Mouse (Mus musculus): ENCODE measurements at regions not wholly inside any gene's neighbourhood (a gene's known extent, or its start where the extent isn't known, plus 50 kb on each side); places are given as distances from the start of the nearest gene placed in this dataset.
"Not testable (repeated sequence)": the region's sequence is repeated elsewhere in the genome, so short reads cannot be mapped to it uniquely, and the experiment has no call there.

DNA sequence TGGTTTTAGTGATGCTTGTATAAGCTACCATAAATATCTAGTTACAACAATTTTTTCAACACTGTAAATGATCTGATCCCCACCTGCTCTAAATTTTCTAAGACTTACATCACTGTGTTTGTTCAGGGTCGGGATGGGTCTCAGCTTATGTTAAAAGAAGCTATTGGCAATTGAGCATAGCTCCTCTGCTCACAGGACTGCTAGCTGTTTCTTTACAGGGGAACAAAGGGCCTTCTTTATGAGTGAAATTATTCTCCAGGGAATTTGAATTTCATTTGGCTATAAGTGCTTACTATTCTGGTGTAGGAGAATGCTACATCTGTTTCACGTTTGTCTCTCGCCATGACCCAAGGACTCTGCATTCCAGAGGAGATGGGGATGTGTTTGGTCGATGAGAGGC is 255.6 kb upstream of the Ccdc54 start:
- DNase-seq = no peak

DNA sequence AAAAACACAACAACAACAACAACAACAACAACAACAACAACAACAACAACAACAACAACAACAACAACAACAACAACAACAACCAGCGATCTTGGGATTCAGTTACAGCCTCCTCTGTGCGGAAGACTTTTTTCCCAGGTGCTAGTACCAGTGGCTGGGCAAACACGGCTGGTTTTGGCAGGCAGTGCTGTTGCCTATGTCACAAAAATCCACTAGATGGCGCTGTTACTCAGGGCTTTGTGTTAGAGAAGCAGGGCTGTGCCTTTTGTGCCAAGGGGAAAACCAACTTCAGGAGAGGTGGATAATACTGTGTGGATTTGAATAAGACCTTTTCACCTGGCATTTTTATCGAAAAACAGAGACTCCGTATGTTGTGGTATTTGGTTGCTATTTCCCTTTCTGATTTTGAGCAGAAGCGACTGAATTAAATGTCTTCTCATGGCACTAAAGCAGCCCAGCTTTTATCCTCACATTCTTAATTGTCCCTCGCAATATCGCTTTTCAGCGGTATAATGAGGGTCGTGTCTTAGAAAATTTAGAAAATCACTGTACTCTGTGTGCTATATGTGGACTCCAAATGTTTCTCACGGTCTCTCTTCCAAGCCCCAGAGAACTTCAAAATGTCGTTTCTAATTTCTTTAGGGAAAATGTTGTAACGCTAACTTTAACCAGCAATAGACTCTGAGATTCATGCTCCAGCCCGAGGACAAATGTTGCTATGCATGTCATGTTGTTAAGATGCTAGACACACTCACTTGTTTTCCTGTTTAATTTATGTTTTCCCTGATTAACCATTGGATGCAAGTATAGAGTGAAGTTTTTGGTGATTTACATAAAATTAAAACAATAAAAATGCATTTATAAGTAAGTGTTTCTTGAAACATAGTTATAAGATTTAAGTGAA is 251.0 kb upstream of the Ccdc54 start:
- peak; percentile 24 to 31 for DNase-seq

DNA sequence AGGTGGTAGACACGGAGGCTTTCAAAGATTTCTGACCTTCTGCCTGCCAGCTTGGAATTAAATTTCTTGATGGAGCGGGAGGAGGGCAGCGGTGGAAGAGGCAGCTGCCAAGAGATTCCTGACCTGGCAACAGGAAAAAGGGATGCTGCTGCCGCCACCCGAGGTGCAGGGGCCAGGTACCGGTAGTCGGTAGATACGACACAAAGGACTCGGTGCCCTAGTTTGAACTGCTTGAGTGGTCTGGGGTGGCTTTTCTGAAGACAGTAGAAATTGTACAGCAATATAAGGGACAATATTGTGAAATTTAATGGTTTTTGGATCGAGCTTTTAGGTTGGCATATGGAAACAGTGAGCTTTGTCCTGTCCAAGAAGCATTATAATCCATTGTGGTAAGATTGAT is 250.3 kb upstream of the Ccdc54 start:
- no peak for DNase-seq

DNA sequence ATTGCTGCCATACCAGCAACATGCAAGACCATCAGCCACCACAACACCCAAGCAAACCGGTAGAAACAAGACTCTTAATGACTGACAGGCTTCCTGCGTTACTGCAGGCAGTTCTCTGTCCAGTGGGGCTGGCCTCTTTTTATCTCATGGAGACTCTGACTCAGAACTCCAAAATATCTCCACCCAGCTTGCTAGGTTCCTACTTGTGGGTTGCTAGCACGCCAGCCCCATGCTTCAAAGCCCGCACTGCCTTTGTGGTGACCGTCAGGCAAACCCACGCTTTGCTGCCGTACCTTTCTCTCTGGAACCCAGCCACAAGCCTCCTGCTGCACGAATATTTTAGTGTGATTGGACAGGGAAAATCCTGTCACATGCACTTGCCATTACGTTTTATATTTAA is 248.7 kb upstream of the Ccdc54 start:
- DNase-seq = no peak

DNA sequence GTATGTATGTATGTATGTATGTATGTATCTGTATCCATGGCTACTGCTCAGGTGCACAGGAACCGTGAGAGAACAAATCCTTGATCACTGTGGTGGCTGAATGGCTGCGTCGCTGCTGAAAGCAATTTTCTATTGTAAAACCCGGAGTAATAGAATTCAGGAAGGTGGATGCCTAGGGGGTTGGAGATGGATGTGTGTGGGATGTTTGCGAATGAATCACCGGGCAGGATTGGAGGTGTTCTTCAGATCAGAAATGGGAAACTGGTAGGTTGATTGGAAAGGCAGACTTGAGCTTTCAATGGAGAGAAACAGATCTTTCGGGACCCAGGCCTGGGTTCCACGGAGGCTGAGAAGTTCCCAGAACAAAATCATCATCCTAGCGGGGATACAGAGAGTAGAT is 246.5 kb upstream of the Ccdc54 start:
- DNase-seq = no peak

DNA sequence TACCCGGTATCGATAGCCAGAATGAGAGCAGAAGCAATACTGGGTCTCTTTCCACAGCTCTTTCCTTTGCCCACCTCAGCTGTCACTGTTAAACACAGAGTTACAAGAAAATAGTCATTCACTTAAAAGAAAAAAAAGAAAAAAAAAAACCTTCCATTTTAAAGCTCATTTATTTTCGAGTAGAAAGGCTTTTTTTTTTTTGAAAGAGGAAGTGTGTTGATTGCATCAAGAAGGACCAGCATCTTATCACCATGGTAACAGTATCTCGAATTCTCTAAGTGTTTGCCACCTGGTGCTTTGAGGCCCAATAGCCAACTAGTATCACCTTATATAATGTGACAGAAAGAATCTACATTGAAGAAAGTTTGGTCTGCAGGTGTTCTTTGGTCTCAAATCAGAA is 245.5 kb upstream of the Ccdc54 start:
- no peak for DNase-seq

DNA sequence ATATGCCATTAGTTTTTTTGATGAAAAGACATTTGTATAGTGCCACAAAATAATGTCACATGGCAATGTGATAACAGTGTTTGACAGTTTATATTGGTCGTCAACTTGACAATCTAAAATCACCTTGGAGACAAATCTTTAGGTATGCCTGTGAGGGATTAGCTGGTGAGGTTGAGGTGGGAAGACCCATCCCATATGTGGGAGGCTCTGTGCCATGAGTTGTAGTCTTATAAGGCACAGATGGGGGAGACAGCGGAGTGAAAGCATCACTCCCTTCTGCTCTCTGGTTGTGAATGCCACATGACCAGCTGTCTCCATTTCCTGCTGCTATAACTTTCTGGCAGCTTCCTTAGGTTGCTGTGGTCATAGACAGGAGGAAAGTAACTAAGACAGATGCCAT is 242.4 kb upstream of the Ccdc54 start:
- no peak for DNase-seq

DNA sequence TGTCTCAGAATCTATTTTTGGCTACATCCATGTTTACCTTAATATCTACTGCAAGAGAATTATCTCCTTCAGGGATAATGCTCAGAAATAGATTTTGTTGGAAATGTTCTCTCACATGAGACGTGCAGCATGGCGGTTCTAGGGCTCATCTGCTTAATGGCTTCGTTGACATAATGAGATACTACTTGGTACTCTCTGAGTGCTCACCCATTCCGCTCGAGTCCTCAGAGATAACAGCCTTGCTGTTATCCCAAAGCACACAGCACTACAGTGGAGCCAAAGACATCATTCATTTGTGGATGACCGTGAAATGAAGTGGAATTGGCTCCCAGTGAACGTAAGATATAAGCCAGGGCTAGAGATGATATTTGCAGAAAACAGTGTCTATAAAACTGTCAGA is 231.4 kb upstream of the Ccdc54 start:
- no peak for DNase-seq

DNA sequence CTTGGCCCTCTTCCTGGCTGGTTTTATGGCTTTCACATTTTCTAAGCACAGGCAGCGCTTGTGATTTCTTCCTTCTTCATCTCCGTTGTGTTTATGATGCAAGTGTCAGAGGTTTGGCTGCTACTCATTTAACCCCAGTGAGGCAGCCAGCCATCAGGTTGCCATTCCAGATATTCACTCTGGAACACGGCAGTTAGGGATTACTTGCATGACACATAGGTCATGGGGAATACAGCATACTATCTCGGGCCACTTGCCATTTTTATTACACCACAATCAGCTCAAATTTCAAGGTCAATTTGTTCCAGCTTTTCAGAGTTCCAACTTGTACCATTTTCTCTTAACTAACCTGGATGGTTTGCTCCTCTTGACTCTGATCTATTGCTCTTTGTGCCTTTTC is 223.7 kb upstream of the Ccdc54 start:
- DNase-seq = no peak

DNA sequence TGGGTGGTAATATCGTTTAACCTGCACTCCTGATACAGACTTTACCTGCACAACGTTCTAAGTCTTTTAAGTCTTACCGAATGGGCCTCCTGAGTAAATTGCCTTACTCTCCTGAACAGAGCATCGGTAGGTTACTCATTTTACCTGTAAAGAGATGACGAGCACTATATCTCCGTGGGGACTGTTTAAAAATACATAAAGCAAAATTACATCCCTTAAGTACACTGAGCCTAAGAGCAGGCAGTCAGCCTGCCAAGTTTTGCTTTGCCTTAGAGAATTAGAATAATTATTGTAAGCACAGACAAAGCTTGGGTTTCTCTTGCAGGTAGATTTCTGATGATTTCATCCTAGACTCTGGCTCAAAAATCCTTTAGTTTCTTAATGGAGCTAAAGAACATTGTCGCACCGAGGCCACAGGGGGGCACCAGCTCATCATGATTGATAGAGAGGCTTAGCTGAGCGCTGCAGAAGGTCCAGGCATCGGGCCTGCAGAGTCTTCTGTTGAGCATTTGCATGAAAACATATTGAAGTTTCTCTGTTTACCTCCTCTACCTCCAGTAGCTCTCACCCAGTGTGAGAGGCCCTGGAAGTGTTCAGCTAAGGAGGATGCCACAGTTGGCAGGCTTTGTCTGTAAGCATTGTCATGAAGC is 208.3 kb upstream of the Ccdc54 start:
- peak; percentile 11 to 26 for DNase-seq

DNA sequence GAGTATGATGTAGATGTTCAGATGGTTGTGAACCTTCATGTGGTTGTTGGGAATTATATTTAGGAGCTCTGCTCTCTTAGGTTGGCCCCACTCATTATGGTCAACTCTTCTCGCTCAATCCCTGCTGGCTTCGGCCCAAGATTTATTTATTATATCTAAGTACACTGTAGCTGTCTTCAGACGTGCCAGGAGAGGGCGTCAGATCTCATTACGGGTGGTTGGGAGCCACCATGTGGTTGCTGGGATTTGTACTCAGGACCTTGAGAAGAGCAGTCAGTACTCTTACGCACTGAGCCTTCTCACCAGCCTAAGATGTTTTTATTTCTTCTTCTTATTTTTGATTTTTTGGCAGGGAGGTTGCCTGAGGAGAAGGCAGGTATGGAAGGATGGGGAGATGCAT is 207.1 kb upstream of the Ccdc54 start:
- DNase-seq = no peak

DNA sequence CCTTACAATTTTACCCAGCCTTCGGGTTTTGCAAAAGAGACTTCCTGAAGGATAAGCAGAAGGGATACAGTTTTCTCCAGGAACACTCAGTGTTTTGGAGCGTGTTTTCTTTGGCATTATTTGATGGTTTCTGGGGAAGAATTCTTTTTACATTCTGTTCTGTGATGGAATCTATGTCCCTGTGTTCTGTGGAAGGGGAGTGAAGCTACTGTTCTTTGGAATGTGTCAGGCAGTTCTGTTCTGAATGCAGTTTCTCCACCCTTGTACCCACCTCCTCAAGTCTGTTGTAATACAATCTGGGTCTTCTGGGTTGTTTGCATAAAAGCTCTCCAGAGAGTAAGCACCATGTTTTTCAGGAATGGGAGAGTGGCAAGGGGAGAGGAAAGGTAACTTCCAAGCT is 202.0 kb upstream of the Ccdc54 start:
- no peak for DNase-seq

DNA sequence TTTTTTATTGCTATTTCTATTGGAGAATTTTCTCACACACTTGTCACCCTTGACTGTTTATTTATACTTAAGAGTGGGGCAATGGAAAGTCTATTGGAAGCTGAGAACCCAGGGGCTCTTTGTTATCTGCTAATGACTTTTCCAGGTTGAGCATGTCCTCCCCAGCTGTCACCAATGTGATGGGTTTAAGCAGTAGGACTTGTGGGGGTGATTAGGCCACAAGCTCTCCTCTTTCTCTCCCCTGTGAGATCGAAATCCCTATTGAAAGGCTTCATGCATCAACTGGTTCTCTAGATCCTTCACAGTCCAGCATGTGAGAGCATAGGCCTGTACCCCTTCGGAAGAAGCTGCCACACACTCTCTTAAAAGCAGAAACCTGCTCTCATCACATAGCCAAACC is 201.6 kb upstream of the Ccdc54 start:
- no peak for DNase-seq

DNA sequence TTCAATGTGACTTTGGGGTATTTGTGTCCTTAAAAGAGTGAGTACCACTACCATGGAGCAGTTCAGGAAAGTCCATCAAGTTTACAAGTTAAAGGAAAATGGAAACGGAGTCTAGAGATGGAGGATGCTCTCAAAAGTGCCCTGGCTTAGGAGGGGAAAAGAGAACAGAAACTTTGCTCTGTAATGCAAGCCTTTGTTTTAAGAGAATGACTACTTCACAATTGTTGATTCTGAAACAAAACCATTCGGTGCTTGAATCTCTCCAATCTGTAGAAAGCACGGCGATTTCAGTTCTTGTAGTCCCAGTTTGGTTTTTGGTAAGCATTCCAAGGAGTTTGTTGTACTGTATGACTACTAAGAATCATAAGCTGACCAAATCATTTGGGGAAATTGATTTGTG is 197.7 kb upstream of the Ccdc54 start:
- DNase-seq = no peak

DNA sequence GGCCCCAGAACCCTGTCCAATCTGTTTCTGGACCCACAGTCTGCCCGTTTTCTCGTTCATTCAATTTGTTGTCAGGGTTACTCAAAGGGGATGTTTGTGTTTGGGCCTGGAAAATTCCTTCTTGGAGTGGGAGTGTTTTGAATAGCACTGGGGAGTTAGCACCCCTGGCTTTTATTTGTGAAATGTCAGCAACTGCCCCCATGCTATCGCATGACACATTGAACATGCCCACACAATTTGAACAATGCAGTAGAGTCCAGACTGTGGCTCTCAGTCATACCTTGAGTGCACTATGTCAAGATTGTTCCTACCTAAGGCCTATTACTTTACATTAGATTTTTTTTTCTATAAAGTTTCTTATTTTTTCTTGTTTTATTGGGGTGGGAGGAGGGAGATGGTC is 195.2 kb upstream of the Ccdc54 start:
- no peak for DNase-seq

DNA sequence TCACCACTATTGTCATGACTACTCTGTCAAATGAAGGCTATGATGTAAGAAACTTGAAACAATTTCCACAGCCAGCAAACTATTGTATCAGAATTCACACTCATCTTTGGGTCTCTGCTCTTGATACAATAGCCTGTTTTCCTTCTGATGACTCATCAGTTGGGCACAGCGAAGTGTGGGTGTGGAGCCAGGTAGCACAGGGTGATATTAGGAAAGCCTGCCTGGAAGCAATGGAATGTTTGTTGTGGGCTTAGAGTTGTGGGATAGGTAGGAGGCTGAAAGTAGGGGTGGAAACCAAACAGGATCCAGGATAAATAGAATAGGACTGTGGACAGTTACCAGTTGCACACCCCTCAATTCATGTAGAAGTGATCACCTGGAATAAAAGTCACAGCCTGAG is 194.4 kb upstream of the Ccdc54 start:
- DNase-seq = no peak

DNA sequence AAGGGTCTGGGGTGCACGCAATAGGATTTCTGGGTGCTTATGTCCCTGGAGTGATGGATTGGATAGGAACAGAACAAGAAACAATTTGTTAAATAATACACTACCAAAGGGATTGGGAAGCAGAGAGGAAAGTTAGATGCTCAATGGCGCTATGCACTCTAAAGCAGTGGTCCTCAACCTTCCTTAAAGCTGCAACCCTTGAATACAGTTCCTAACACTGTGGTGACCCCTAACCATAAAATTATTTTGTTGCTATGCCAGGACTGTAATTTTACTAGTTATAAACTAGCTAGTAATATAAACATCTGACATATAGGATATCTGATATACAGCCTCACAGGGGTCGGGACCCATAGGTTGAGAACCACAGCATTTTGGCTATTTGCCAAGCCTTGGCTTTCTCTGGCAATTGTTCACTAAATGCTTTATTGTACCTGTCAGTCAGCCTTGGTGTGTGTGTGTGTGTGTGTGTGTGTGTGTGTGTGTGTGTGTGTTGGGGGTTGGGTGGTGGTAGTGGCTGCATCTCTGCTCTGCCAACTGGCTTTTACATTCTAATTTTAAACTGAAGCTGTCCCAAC is 193.8 kb upstream of the Ccdc54 start:
- no peak for DNase-seq

DNA sequence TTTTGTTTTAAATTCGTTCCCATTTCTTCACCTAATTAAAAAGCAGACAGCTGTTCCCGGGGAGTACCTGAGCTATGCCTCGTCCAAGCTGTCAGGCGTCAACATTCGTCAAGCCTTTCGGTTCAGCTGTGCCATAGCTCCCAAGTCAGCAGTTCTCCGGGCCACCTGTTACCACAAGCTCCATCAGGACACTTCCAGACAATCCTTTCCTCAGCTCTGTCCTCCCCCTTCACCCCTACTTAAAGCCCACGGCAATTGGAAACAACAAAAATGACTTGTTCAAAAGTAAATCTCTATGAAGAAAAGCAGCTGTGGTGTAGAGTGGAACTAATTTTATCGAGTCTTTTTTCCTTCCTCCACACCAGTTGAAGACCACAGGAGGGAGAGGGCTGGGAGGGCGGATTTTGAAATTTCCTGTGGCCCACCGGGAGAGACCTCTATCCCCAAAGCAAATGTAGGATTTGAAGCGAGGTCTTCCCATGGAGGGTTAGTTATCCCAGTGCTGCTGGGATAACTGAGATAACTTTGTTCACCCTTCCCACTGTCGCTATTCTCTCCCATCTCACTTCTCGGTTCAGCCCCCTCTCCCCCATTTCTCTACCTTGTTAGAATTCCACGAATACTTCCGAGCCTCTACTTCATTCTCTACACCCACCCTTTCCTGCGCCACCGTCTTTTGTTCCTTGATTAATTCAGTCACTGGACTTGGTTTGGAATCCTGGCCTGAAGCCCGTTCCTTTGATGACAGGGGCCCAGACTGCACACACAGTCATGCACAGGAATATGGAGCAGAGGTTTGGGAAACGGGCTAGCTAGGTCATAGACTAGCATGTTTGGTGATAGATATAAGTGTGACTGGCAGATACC is 193.1 kb upstream of the Ccdc54 start:
- DNase-seq = no peak

DNA sequence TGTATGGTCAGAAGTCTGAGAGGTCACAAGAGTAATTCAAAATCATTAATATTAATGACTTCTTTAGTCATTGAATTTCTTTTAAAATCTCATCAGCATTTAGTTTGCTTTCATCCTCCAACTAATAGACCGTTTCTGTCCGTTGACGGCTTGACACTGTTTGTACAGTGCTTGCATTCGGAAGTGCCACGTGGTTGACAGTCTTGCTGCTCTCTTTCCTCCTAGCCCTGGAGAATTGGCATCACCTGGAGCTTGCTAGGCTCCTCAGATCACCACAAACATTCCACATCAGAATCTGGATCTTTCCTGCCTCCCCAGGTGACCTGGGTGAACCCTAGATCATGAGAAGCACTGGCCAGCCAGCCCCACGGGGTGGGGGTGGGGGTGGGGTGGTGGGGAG is 192.3 kb upstream of the Ccdc54 start:
- DNase-seq = no peak

DNA sequence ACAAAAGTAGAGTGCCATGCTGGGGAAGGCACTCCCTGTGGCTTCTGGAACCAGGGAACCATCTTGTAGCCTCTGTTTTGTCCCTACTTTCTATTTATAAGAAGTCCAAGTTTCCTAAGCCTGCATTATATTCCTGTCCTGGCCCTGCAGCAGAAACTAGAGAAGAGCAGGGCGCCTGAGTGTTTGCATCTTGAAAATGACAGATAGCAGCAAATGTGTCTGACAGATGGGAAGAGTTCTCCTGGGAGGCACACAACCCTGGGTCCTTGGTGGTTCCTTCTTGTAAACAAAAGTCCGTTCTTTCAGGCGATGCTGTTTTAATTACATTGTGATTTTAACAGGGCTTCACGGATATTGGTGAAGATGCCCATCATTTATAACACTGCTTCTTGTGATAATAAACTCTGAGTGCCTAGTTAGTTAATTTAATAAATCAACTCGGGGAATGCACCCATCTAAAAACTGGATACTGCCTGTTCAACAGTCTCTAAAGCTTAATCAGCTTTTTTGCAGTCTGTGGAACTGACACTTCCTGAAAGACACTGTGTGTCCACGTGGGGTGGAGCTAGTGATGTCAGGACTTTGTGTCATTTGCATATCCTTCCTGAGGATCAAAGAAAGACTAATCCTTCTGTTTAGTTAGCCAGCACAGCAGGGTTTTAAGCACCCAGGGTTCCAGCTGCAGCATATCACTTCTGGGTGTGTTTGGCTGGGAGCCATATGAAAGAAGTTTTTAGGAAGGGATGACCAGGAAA is 188.3 kb upstream of the Ccdc54 start:
- DNase-seq = no peak

DNA sequence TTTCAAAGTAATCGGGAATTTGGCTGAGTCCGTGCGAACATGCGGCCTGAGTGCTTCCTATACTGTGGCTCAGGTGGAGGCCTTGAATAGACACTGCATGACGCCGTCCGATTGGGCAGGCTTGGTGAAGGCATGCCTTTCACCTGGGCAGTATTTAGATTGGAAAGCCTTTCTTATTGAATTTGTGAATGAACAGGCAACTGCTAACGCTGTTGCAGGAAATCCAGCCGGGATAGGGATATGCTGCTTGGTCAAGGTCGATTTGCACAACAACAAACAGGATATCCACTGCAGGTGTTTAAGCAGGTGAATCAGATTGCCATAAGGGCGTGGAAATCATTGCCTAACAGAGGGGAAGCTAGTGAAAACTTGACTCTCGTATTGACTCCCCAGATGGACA is 183.7 kb upstream of the Ccdc54 start:
- not testable (repeated sequence) for DNase-seq

DNA sequence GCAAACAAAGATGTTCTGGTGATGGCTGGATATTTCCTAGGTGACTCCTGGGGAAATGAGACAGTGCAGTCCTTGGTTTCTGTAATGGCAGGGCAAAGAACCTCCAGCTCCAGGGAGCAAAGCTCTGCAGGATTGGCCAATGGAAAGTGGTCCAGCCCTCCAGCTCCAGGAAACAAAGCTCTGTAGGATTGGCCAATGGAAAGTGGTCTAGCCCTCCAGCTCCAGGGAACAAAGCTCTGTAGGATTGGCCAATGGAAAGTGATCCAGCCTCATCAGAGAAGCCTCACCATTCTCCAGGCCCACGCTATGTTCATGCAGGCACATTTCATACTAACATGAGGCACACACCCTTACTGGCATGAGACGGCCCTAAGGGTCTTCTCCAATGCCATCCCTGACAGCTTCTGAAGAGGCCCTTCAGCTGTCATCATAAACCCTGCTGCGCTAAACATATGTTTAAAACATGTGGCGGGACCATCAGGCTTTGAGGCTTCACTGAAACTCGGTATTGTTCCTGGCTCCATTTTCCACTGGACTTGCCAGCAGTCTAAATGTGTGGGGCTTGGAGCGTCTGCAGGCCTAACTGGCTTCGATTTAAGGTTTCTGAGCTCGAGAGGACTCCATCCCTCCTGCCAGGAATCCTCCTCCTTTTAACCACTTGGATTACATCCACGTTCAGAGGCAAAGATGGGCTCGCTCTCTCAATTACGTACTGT is 175.3 kb upstream of the Ccdc54 start:
- no peak for DNase-seq
